ENCODE assay signal across 12 mouse cellular contexts in the genomic region with DNA sequence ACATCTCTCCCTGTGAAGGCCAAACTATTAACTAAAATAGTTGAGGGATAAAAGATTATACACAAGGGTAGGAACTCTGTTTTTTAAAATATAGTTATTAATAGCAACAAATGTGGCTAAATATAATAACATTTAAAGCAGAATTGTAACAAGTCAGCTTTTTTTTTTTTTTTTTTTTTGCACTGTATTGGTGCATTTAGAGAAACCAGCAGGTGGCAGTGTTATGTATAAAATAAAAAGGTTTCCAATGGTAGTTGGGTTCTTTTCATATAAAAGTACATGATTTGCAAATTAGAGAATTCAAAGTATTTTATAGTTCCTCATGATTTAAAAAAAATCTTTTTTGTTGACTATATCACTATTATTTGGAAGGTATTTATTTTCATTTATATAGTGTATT. TPM values are rescaled to one million over a fixed set of nuclear protein-coding genes. Genes with fewer than 3 reads are reported as not detected.
A peak's percentile ranks its signal among the peaks of the same experiment; 100 is the strongest.
DNase-seq lines count a peak whose midpoint lies in the region; ATAC-seq and TF ChIP-seq lines count a peak whose summit lies in the region.
"Had no signal": no experiment of that assay in that cellular context is flagged by ENCODE, and none has a peak within 500 bp of the region (broad histone marks: within the 10 kb centered on the region; RNA-seq: fewer than 3 reads in every experiment).

No protein-coding gene starts in this region.

- TF ChIP-seq RAD21 in MEL (IDR thresholded peaks at IDR 0.05; ENCODE audit: low read depth, low read length), result peak; percentile 79

- DNase-seq in heart, postnatal 0 days (ENCODE audit: low spot score), result peak; percentile 20
- no peak for DNase-seq in liver, postnatal 0 days
- DNase-seq in liver (no peak), MEL (ENCODE audit: low read depth, low spot score) (peak; percentile 54)
- peak; percentile 64 for DNase-seq in naive thymus-derived CD4-positive, alpha-beta T cell, adult 2 months (ENCODE audit: low read depth)
- DNase-seq in adrenal gland, adult 18-20 months (ENCODE audit: low spot score in 2 of 2), result no peak
- DNase-seq in heart, adult 11 months, result no peak

- no peak for TF ChIP-seq EP300 in heart, postnatal 0 days (IDR thresholded peaks at IDR 0.05; ENCODE audit: low read depth)
- TF ChIP-seq EP300 in liver, postnatal 0 days (IDR thresholded peaks at IDR 0.05; ENCODE audit: low read depth), result no peak
- TF ChIP-seq EP300 in MEL (IDR thresholded peaks at IDR 0.05; ENCODE audit: low read depth in 1 of 2, low read length in 2 of 2), result no peak

- H3K27me3 ChIP-seq in heart, postnatal 0 days (ENCODE audit: control insufficient read depth, insufficient read depth, low read length), result no peaks in the 10 kb centered on the region
- no peaks in the 10 kb centered on the region for H3K27me3 ChIP-seq in heart, embryonic 11.5 days (ENCODE audit: control insufficient read depth, insufficient read depth, low read length)
- H3K27me3 ChIP-seq in liver, postnatal 0 days (ENCODE audit: insufficient read depth, low read length), result no peaks in the 10 kb centered on the region
- H3K27me3 ChIP-seq in MEL (ENCODE audit: control insufficient read depth in 1 of 2, insufficient read depth in 2 of 2, low read length in 2 of 2), result no peaks in the 10 kb centered on the region
- H3K27me3 ChIP-seq: megakaryocyte, embryonic 14.5 days had no signal

- TF ChIP-seq POLR2A in MEL (IDR thresholded peaks at IDR 0.05; ENCODE audit: control insufficient read depth in 1 of 2, insufficient read depth in 1 of 2, low read depth in 1 of 2, low read length in 2 of 2, poor library complexity in 1 of 2), result no peak

- H3K9me3 ChIP-seq in heart, postnatal 0 days (replicated peaks; ENCODE audit: control insufficient read depth, low read length), result no peaks in the 10 kb centered on the region
- H3K9me3 ChIP-seq in heart, embryonic 11.5 days (replicated peaks; ENCODE audit: control insufficient read depth, low read length), result no peaks in the 10 kb centered on the region
- no peaks in the 10 kb centered on the region for H3K9me3 ChIP-seq in liver, postnatal 0 days (ENCODE audit: low read length)
- no peaks in the 10 kb centered on the region for H3K9me3 ChIP-seq in MEL (replicated peaks; ENCODE audit: insufficient read depth, low read length)

- H3K79me2 ChIP-seq in MEL (ENCODE audit: control insufficient read depth, insufficient read depth, low read length, poor library complexity), result no peaks in the 10 kb centered on the region; the same call in 1 of the 2 replicates

- ATAC-seq in heart, postnatal 0 days (ENCODE audit: insufficient read depth, low read depth), result no peak
- no peak for ATAC-seq in heart, embryonic 11.5 days (replicated peaks; ENCODE audit: insufficient number of reproducible peaks, low FRiP score, low TSS enrichment)
- no peak for ATAC-seq in liver, postnatal 0 days

- H3K4me2 ChIP-seq in heart, postnatal 0 days (ENCODE audit: low read depth, low read length), result no peak overlapping the region
- no peak overlapping the region for H3K4me2 ChIP-seq in heart, embryonic 11.5 days
- no peak overlapping the region for H3K4me2 ChIP-seq in liver, postnatal 0 days (ENCODE audit: low read depth, low read length)

- no peak overlapping the region for H3K27ac ChIP-seq in heart, postnatal 0 days (ENCODE audit: low read depth)
- no peak overlapping the region for H3K27ac ChIP-seq in heart, embryonic 11.5 days (ENCODE audit: low read depth, low read length)
- H3K27ac ChIP-seq in liver, postnatal 0 days (ENCODE audit: low read depth), result no peak overlapping the region
- no peak overlapping the region for H3K27ac ChIP-seq in MEL (ENCODE audit: control insufficient read depth, low read depth, low read length)

- TF ChIP-seq CTCF in heart, postnatal 0 days (IDR thresholded peaks at IDR 0.05; ENCODE audit: low read depth), result peak; percentile 39
- TF ChIP-seq CTCF in liver, postnatal 0 days (IDR thresholded peaks at IDR 0.05; ENCODE audit: low read depth), result peak; percentile 31
- TF ChIP-seq CTCF in MEL (IDR thresholded peaks at IDR 0.05 in 2 of 3, conservative IDR thresholded peaks at IDR 0.05 in 1 of 3; ENCODE audit: control insufficient read depth in 1 of 3, insufficient read depth in 1 of 3, low read depth in 2 of 3, low read length in 3 of 3, poor library complexity in 1 of 3, severe bottlenecking in 1 of 3), result peak in 2 of 3 experiments; percentile 24 to 67; a peak in 3 of 6 replicates

- H3K4me1 ChIP-seq in heart, postnatal 0 days (ENCODE audit: control insufficient read depth, insufficient read depth), result no peaks in the 10 kb centered on the region
- H3K4me1 ChIP-seq in heart, embryonic 11.5 days (ENCODE audit: control insufficient read depth, insufficient read depth, low read length), result no peaks in the 10 kb centered on the region
- H3K4me1 ChIP-seq in liver, postnatal 0 days (ENCODE audit: insufficient read depth), result no peaks in the 10 kb centered on the region
- H3K4me1 ChIP-seq in MEL (ENCODE audit: control insufficient read depth in 1 of 2, insufficient read depth in 2 of 2, low read length in 2 of 2), result no peaks in the 10 kb centered on the region

- H3K4me3 ChIP-seq in heart, postnatal 0 days (ENCODE audit: low read depth, low read length), result no peak overlapping the region
- H3K4me3 ChIP-seq in heart, embryonic 11.5 days (ENCODE audit: low read depth, low read length), result no peak overlapping the region
- H3K4me3 ChIP-seq in liver, postnatal 0 days (ENCODE audit: low read depth, low read length), result no peak overlapping the region
- H3K4me3 ChIP-seq in MEL (ENCODE audit: control insufficient read depth in 1 of 2, insufficient read depth in 1 of 2, low read depth in 2 of 2, low read length in 2 of 2), result no peak overlapping the region
- H3K4me3 ChIP-seq: megakaryocyte, embryonic 14.5 days had no signal

- H3K9ac ChIP-seq in heart, postnatal 0 days (replicated peaks; ENCODE audit: low read depth, low read length), result no peak overlapping the region
- no peak overlapping the region for H3K9ac ChIP-seq in heart, embryonic 11.5 days (ENCODE audit: low read depth, low read length)
- H3K9ac ChIP-seq in liver, postnatal 0 days (replicated peaks), result no peak overlapping the region
- no peak overlapping the region for H3K9ac ChIP-seq in MEL (ENCODE audit: control insufficient read depth, low read depth, low read length, poor library complexity, severe bottlenecking)

- peaks cover 28% of the 10 kb centered on the region for H3K36me3 ChIP-seq in heart, postnatal 0 days (replicated peaks; ENCODE audit: control insufficient read depth, insufficient read depth, low read length)
- peaks cover 7% of the 10 kb centered on the region for H3K36me3 ChIP-seq in heart, embryonic 11.5 days (ENCODE audit: control insufficient read depth, insufficient read depth, low read length)
- H3K36me3 ChIP-seq in liver, postnatal 0 days (replicated peaks; ENCODE audit: insufficient read depth, low read length), result no peaks in the 10 kb centered on the region; the same call in none of the 2 replicates
- H3K36me3 ChIP-seq in MEL (ENCODE audit: control insufficient read depth in 1 of 2, insufficient read depth in 2 of 2, low read length in 2 of 2), result peaks cover 0 to 3% of the 10 kb centered on the region in 2 experiments; a peak in 2 of 4 replicates

TF ChIP-seq in MEL, 35 proteins besides CTCF, POLR2A, EP300 and RAD21:
- TF ChIP-seq SMC3 (IDR thresholded peaks at IDR 0.05; ENCODE audit: low read depth, low read length), result peak; percentile 77
- TF ChIP-seq NELFE (IDR thresholded peaks at IDR 0.05; ENCODE audit: low read depth, low read length), result no peak
- TF ChIP-seq MAFK (IDR thresholded peaks at IDR 0.05; ENCODE audit: borderline replicate concordance, low read depth, low read length), result 0 out of 2 replicates have a peak, but pooled peaks have one; percentile 47
- peak; percentile 74 for TF ChIP-seq ZC3H11A (IDR thresholded peaks at IDR 0.05; ENCODE audit: low read depth, low read length)
- TF ChIP-seq MAZ (IDR thresholded peaks at IDR 0.05; ENCODE audit: low read depth, low read length), result no peak
- TF ChIP-seq USF2 (IDR thresholded peaks at IDR 0.05; ENCODE audit: borderline replicate concordance in 1 of 2, insufficient read depth in 1 of 2, low read depth in 1 of 2, low read length in 2 of 2), result no peak
- peak; percentile 35; the same call in 1 of the 2 replicates for TF ChIP-seq SIN3A (IDR thresholded peaks at IDR 0.05; ENCODE audit: low read length)
- no peak for TF ChIP-seq MAX (IDR thresholded peaks at IDR 0.05; ENCODE audit: low read length)
- TF ChIP-seq ZNF384 (IDR thresholded peaks at IDR 0.05; ENCODE audit: low read depth, low read length), result peak; percentile 97
- TF ChIP-seq ETS1 (IDR thresholded peaks at IDR 0.05; ENCODE audit: low read depth, low read length), result no peak

RNA-seq across cellular contexts. Expression of gene Mdm1, which starts 14.3 kb away (rescaled TPM):
- total RNA-seq in heart, postnatal 0 days (2014; rRNA removed; ENCODE audit: low replicate concordance), result 8.0 and 9.8 TPM in 2 replicates
- 8.9 TPM in 2 replicates for polyA plus RNA-seq in heart, postnatal 0 days (2015; fragmentation: Nextera tagmentation; extraction: Ambion mirVana)
- polyA plus RNA-seq in heart, embryonic 11.5 days (2014; fragmentation: Nextera tagmentation; extraction: Ambion mirVana), result 17.2 and 19.0 TPM in 2 replicates
- polyA plus RNA-seq in liver, postnatal 0 days (2015; fragmentation: Nextera tagmentation; extraction: Ambion mirVana), result 4.3 and 4.7 TPM in 2 replicates
- 27.9 and 28.0 TPM in 2 replicates for total RNA-seq in MEL (2012; rRNA removed)
- 10 to 100 TPM in 1 of 2 experiments, not detected in 1; 44.5 TPM for polyA plus RNA-seq in MEL (2012; ENCODE audit: insufficient read depth in 1 of 2, insufficient read length in 2 of 2, low read depth in 1 of 2, low replicate concordance in 2 of 2, missing spikeins in 1 of 2)
- total RNA-seq in adrenal gland, adult 18-20 months (2021), result 10 to 100 TPM; 10.9 to 11.4 TPM

RNA-seq across cellular contexts. Expression of gene Il22, which starts 48.8 kb away (rescaled TPM):
- total RNA-seq in heart, postnatal 0 days (2014; rRNA removed; ENCODE audit: low replicate concordance), result not detected in 2 replicates
- not detected in 2 replicates for polyA plus RNA-seq in heart, postnatal 0 days (2015; fragmentation: Nextera tagmentation; extraction: Ambion mirVana)
- polyA plus RNA-seq in heart, embryonic 11.5 days (2014; fragmentation: Nextera tagmentation; extraction: Ambion mirVana), result not detected in 2 replicates
- polyA plus RNA-seq in liver, postnatal 0 days (2015; fragmentation: Nextera tagmentation; extraction: Ambion mirVana), result not detected in 2 replicates
- total RNA-seq in MEL (2012; rRNA removed), result not detected in 2 replicates
- not detected for polyA plus RNA-seq in MEL (2012; ENCODE audit: insufficient read depth in 1 of 2, insufficient read length in 2 of 2, low read depth in 1 of 2, low replicate concordance in 2 of 2, missing spikeins in 1 of 2)
- not detected for total RNA-seq in adrenal gland, adult 18-20 months (2021)
- total RNA-seq: heart, postnatal 10 days; layer of hippocampus, postnatal 25 days had no signal
- polyA plus RNA-seq: forebrain, embryonic 11.5 days had no signal

Comparison
In these comparisons a context has a peak if more than half of its experiments do, and no peak if none do; other contexts are left out.
1. DNase-seq: peak in heart, postnatal 0 days (single experiment), MEL (single experiment) and naive thymus-derived CD4-positive, alpha-beta T cell, adult 2 months (single experiment); none in liver, postnatal 0 days (single experiment), liver (single experiment), adrenal gland, adult 18-20 months (0 of 2) and heart, adult 11 months (single experiment).
2. Peak in every context shown above with its lines, with median percentiles within 50 percentile points of each other: CTCF ChIP-seq.